Mouse (Mus musculus) brain, embryonic 18.5 days (tissue): Measurements from ENCODE around the gene Med24.

Source experiments
- DNase-seq: peaks from one replicate; pipeline ENCODE4 v3.0.0-alpha.2; 2012; ENCODE audit warnings: low read depth, low spot score

Med24 gene

DNA sequence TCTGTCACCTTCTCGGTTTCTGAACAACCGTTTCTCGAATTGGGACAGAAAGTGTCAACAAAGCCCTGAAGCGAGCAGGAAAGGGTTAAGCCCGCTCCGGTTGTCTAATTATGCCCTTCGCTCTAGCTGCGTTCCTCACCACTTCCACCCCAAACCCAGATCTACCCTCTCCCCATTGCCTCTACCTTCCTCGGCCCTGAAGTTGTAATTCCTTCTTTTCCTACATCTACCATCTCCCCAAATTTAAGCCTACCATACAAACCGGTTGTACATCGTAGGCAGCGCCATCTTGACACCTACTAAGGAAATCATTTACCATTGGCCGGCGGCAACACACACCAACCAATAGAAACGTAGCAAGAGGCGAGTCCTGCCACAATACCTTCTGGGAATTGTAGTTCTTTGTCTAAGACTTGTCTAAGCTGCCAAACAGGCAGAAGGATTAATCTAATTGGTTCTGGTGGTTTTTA, at the start of gene Med24:
Gene Med24, minus strand, starts transcription at position 317 of the 470 bp plus-strand sequence.
- peak; percentile 92 for DNase-seq

DNA sequence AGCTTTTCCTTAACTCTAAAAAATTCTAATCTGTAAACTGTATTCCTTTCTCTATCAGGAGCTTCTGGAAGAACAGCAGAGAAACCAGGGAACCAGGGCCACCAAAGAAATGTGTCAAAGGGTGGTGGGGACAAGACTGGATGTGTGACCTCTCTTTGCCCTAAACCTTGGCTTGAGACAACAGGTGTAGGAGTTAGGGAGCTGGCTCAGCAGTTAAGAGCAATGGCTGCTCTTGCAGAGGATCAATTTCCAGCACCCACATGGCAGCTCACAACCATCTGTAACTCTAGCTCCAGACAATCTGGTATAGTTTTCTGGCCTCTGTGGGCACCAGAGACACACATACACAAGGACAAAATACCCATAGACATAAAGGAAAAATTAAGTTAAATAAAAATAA, 48.7 kb upstream of the Med24 start:
- no peak for DNase-seq

DNA sequence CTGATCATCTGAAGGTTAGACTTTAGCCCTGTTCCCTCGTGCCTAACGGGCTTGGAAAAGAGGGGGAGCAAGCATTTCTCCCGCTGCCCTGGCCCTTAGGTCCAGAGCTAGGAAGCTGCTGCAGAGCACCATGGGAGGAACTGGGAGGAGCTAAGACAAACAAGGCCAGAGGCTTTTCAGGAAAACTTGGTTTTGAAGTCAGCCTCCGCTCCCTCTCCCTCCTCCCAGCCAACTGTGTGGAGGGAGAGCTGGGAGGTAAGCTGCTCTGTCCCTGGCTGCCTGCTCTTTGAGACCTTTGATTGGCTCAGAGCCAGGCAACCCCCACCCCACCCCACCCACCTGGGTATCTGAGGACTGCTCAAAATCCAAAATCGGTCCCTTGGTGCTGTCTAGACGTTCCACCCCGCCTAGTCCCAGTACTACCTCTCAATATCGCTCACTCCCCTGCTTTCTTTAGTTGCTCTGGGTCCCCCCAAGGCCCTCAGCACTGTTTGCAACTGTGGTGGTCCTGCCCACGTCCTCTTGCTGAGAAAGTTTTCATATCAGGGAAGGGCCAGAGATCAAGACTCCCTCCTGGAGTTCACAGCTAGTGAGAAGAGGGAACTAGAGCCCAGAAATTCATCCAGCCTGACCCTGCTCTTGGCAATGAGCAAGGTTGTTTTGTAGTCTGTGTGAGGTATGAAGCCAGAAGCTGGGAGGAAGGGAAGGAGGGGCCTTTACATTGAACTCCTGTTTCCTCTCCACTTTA, 47.8 kb upstream of the Med24 start:
- DNase-seq, result no peak

DNA sequence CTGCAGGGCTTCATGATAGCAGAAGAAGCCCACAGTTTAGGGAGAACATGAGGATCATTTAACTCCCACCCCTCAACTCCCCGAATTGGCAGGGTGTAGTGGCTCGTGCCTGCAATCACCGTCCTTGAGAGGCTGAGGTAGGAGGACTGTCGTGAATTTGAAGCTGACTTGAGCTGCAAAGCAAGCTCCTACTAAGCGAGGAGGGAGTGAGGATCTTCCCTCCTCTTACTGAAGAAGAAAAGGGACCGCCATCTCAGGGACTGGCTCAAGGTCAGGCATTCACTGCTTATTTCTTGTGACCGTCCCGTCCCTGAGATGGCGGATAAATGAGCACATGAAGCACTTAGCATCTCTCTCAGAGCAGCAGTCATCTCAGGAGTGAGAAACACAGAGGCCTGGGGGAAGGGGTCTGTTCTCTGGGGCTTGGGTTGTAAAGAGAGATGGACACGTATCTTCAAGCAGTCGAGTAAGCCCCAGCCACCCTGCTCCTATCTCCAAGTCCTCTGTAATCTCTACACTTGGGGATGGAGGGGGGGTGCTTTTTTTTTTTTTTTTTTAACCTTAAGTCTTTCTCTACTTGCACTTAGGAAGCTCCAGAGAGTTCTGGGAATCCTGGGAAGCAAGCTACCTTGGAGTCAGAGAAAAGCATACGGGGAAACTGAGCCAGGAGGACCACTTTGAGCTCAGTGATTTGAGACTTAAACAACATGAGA, 47.0 kb upstream of the Med24 start:
- no peak for DNase-seq

DNA sequence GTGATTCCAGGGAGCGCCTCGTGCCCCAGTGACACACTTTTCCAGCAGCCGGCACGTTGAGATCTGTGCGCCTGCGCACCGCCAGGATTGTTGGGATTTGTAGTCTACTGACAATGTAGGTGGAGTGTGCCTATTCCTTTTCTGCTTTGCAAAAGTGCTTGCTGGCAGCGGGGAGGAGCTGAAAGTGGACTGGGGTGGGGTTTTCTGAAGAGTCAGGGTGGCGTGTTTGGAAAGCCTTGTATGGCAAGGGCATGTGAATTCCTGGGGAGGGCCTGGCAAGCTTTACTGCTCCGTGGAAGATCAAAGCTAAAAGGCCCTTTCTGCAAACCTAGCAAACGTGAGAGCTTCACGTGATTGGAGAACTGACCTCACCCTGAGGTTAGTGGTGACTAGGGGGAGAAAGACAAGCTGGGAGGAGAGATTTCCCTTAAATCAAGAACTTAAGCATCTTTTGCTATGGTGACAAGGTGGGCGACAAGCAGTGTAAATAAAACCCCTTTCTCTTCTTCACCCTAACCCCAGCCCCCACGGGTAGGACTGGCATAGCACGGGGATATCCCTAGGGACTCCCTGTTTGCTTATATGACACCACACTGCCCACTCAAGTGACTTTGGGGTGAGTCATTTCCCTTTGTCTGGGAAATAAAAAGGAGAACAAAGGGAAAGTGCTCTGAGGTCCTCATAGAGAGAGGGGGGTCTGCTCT, 46.3 kb upstream of the Med24 start:
- peak; percentile 88 for DNase-seq

DNA sequence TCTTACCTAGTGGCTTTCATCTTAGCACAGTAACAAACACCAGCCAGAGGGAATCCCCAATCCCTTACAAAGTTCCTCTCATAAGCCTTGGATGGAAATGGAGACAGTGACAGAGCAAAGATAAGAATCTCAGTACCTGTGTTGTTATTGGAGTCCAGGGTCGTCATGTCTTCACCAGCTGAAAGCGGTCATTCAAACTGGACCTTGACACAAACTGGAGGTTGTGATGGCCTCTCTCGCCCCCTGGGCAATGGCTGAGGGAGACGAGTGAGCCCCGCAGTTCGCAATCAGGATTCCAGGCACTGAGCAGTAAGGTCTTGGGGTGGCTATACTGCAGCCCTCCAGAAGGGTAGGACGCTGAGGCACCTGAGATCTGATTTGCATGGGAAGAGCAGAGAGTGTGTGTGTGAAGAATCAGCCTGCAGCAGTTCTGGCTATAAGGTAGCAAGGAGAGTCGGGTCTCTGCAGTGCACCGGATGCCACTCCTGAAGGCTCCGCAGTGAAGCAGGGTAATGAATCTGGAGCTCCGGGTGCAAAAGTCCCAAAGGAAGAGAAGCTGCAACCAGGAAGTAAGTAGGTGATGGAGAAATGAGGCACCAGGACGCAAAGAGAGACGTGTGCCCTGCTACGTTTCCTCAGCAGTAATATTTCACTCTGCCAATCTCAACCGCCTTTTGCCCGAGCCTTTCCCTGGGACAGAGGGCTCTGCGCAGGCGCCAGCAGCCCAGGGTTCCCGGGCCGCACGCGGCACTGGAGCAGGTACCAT, 45.5 kb upstream of the Med24 start, which contains the start of gene Nr1d1:
Gene Nr1d1, minus strand, starts transcription at position 752 of the 766 bp plus-strand sequence.
- no peak for DNase-seq

DNA sequence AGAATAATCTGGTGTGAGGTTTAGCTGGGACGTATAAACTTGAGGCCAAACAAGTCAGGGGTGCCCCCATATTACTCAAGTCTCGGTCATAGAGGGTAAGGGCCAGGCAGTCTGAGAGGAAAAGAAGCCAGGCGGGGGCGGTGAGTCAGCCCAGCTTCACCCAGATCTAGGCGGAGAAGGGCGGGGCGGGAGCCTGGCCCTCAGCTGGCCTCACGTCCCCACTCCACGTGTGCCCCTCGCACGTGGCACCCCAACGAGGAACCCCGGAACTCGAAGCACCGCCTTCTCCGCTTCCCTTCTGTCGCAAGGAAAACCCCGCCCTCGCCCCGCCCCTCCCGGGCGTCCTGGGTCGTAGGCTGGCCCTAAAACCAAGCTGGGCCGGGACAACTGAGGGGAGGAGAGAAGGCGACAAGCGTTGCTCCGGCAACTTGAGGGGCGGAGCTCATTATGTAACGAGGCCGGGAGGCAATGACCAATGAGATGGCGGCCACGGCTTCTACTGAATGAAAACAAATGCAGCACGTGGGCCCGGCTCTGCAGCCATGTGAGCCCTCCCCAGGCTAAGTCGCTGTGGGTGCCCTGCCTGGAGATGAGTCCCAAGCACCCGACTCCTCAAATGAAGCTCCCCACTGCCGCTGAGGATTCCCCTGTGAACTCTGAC, 44.5 kb upstream of the Med24 start:
- peak; percentile 80 for DNase-seq

DNA sequence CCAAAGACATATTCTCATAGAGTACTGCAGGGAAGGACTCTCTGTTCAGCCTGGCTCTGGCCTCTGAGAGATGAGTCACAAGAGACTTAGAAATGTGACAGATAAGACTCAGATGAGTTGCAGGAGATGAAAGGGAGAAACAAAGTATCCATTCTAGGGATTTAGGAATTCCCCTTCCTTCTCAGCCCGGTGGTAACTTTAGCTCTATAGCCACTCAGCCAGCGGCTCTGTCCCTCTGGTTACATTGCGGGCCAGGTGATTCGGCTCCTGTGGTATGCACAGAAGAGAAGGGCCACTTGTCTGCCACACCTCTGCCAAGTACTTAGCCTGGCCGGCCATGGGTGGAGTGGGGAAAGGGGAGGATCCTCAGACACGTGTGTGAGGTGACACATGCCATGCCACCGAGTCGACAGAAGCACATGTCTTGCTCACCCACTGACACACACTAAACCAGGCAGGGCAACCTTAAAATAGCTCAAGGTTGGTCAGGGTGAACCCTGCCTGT, 43.5 kb upstream of the Med24 start:
- DNase-seq, result no peak

DNA sequence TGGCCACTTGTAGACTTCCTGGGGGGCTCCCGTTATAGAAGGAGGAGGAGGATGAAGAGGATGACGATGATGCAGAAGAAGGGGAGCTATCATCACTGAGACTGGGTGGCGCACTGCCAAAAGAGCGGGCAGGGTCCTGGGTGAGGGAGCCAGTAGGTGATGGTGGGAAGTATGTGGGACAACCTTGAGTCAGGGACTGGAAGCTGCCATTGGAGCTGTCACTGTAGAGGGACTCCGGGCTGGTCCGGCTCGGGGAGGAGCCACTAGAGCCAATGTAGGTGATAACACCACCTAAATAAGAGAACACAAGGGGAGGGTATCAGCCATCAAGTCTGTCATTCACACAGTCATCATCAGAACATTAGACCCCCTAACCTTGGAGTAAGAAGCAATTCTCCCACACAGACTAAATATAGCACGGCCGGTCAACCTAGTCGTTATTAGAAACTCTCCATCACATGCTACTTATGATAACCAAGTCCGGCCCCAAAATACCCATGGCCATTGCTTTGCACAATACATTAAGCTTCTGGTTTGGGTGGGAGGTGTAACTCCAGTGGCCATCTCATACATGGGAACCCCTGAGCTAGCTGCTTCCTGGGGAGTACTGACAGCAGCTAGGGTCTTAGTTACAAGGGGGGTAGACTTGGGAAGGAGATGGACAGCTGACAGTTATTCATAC, 42.8 kb upstream of the Med24 start:
- DNase-seq, result no peak

DNA sequence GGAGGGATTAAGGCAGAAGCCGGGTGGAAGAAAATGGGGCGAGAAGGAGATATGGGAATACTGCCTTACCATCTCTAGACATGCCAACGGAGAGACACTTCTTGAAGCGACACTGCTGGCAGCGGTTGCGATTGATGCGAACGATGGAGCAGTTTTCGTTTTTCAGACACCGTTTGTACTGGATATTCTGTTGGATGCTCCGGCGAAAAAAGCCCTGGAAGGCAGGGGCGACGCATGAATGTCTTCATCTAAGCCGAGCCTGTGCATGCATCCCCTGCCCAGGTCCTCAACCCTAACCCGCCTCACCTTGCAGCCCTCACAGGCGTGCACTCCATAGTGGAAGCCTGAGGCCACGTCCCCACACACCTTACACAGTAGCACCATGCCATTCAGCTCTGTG, 41.9 kb upstream of the Med24 start:
- no peak for DNase-seq

DNA sequence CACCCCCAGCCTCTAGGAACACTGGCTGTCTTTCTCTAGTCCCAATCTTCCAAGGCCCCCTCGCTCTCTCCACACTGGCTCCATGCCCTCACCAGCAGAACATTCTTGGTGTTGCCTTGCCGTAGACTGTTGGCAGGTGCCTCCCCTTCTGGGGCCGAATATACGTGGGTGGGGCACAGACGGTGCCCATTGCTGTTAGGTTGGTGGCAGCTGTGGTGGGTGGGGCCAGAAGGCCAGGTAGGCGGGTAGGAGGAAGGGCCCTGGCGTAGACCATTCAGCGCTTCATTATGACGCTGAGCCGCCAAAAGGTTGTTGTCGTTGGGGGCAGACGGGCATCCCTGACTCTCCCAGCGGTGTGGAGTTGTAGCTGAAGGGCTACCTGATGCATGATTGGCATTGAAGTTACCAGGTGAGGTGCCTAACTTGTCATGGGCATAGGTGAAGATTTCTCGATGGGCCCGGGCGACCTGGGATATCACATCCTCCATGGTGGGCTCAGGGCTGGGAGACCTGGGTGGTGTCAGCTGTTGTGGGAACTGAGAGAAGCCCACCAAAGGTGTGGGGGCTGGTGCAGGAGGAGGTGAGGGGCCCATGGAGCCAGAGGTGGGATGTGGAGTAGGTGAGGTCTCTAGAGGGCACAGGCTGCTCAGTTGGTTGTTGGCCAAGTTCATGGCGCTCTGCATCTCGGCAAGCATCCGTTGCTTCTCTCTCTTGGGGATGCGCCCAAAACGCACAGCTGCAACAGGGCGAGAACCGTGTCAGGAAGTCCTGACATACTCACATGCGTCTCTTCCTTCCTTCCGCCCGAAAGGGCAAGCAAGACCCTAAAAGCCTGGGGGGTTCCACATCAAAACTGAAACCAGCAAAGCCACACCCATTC, 41.1 kb upstream of the Med24 start:
- DNase-seq, result no peak

DNA sequence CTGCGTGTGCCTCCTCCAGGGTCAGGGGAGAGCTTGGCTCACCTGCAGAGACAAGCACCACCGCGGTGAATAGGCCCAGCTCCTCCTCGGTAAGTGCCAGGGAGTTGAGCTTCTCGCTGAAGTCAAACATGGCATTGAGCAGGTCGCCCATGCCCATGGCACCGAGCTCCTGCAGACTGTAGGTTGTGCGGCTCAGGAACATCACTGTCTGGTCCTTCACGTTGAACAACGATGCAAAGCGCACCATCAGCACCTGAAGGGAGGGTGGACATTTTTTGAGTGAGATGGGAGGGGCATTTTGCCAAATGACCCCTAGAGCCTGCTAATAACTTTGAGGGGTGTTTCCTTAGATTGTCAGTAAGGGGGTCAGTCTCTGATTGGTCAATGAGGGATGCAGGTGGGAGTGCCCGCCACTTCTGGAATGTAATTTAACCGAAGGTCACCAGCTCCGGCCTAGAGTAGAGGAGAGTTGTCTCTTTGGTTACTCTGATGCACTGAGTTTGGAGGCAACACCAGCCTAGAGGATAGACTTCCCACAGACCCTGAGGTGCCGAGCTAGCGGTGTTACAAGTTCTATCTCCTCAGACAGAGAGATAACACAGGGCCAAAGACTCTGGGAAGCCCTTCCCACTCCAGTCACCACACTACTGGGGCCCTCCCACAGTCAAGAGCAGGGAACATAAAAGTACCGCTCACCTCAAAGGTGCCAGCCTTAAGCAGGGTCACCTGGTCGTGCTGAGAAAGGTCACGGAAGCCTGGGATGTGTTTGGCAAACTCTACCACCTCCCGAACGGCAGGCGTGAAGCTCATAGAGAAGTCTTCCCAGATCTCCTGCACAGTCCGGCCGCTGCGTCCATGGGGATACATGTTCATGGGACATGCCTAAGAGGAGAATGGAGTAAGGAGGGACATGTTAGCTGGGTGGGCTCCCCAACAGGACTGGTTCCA, 40.0 kb upstream of the Med24 start:
- no peak for DNase-seq

DNA sequence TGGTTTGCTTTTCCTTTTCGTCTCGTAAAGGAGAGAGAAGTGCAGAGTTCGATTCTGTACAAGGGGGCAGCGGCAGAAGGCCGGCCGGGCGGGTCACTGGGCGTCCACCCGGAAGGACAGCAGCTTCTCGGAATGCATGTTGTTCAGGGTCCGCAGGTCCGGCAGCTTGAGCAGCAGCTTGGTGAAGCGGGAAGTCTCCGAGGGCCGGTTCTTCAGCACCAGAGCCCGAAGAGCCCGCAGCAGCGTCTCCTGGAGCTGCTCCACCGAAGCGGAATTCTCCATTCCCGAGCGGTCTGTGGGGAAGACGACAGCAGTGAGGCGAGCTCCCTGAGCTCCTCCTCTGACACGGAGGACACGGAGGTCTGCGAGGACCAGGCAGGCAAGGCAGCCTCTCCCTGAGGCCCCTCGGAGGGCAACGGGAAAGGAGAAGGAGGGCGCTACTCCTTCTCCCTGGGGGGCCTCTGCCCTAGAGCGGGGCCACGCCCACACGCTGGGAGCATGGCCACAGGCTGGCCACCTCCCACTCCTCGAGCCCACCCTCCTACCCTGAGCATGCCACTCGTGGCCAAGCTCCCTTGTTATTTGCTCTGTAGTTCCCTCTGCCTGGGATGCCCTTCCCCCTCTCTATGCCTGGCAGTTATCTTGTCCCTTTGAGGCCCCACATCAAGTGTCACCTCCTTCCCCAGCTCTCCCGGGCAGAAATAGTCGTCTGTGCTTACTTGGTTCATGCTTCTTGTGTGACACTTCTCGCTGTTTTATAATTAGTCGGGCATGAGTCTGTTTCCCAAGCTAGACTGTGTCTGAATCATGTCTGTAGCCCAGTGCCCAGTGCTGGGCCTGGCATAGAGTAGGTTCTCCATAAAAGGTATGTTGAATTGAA, 39.1 kb upstream of the Med24 start:
- no peak for DNase-seq

DNA sequence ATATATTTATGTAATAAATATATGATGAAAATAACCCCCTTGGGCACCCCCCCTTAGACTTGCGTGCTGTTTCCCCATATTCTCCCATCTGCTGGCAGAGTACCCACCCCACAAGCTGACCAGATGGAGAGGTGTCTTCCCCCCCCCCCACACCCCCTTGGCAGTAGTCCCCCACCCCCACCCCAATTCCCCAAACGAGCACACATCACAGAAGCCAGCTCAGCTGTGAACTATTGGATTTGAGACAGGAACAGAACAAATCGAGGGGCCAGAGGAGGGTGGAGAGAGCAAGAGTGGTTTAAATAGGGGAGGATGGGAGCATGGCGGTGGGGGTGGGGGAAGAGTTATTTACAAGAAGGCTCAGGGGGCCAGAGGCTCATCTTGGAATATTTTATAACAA, 38.5 kb upstream of the Med24 start:
- no peak for DNase-seq

DNA sequence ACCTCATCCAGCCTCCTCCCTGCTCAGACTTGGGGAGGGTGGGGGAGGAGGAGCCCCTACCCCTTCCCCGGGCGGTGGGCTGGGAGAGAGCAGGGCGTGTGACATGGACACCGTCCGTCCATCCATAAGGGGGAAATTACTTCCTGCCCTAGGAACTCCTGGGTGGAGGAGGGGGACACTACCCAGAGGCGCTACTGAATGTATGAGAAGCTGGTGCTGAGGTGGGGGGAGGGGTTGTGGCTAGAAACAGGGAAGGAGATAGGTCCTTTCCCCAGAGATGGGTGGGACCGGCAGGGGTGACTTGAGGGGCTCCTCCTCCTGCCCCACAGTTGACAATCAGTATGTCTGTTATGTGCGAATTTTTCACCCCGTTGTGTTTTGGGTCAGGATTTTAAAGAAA, 38.0 kb upstream of the Med24 start:
- DNase-seq, result no peak

DNA sequence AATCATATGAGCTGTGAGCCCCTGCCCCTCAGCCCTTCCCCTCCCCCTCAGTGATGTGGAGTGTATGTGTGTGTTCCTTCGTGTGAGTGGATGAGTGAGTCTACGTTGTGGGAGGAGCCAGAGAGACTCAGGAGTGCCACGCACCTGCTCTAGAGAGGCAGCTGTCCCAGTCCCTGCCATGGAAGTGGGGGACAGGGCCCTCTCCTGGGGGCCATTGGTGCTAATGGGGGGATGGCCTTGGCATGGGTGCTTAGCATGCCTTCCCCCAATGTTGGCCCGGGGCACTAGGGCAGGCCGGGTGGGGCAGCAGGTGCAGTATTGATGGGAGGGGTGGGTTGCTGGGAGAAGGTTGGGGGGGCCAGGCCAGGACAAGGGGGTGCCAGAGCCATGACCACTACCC, 37.6 kb upstream of the Med24 start:
- DNase-seq, result no peak

DNA sequence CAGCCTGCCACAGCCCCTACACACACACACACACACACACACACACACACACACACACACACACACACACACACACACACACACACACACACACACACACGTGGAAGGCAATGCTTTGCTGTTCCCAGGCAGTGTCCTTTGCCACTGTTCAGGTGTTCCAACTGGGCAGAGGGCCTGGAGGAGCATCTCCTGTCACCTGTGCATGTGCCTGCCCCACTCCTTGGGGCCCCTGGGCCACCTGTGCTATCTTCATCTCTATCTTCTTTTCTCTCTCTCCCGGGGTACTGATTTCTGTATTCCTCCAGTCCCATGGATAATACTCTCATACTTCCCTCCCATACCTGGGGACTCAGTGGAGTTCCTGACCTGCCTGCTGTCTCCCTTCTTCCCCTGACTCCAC, 37.1 kb upstream of the Med24 start:
- no peak for DNase-seq
